Mouse (Mus musculus): ENCODE data around the gene St5. TPM values are rescaled to one million over a fixed set of nuclear protein-coding genes. Genes with fewer than 3 reads are reported as not detected.

The St5 gene
- total RNA-seq, 2 experiments from 2014 or later: 45.5 to 47.6 TPM

DNA sequence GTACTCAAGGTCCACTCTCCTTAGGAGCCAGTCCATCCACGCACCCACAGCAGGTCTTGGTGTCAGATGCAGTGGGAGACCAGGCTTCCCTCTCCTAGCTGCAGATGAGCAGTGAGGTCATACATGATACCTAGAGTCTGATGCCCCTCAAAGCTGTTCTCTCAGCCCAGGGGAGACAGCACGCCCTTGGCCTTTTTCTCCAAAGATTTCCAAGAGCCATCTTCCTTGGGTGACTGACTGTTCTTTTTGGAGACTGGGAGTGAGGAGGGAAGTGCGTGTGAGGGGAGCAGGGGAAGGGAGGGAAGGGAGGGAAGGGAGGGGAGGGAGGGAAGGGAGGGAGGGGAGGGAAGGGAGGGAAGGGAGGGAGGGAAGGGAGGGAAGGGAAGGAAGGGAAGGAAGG, 90.4 kb downstream of the St5 start:
- DNase-seq (ENCODE audit: low spot score in 2 of 2): no peak

DNA sequence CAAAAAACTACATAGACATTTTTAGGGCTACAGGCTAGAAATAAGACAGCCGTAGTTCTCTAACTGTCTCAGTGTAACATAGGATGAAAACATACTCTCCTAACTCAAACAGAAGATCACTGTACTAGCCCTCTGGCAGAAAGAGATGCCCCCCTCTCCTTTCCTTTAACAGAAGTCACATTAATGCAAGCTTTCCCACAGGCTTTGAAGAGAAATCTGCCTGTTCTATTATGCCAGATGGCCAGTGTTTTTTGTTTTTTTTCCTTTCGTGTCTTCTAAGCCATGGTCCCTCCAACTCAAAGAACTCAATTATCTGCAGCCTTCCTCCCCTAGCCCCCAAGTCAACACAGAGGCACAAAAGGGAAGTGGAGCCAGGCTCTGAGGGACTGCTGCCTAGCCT, 90.9 kb downstream of the St5 start:
- no peak for DNase-seq (ENCODE audit: low spot score in 2 of 2)

DNA sequence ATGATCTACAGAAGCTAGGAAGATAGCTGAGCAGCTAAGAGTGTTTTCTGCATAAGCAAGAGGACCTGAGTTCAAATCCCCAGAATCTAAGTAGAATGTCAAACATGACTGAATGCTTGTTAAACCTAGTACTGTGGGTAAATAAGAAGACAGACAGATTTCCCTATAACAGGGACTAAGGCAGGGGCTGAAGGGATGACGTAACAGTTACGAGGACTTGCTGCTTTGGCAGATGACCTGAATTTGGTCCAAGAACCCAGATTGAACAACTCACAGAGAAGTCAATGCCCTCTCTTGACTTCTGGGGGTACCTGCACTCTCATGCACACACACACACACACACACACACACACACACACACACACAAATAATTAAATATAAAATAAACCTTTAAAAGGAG, 93.1 kb downstream of the St5 start:
- no peak for DNase-seq (ENCODE audit: low spot score in 2 of 2)

DNA sequence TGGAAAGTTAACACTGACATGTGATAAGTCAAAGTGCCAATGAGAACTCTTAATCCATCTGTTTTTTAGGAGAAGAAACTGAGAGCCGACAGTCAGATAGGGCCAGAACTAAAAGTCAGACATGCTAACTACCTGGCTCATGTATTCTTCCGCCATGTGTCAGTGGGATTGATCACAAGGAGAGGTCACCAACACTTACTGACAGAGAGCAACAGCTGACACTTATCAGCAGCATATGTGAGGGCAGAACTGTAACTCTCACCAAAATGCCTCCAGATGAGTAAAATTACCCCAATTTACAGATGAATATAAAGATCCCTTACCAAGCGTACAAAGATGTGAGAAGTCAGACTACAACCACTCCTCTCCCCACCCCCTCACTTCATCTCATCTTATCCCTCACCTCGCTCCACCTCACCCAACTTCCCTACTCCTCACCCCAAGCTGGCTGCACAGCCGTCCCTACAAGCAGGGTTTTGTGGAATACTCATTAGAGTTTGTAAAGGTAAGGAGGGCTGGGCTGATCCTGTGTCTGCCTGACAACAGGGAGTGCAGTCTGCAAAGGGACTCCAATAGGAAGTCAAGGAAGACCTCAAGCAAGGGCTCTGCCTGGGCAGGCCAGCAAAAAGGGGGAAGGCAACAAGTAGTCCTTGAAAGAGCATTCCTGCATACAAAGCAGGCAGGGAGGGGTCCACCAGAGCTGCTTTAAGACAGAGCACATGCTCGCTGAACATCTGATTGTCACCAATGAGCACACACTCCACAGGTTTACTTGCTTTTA, 93.7 kb downstream of the St5 start:
- no peak for DNase-seq (ENCODE audit: low spot score in 2 of 2)

DNA sequence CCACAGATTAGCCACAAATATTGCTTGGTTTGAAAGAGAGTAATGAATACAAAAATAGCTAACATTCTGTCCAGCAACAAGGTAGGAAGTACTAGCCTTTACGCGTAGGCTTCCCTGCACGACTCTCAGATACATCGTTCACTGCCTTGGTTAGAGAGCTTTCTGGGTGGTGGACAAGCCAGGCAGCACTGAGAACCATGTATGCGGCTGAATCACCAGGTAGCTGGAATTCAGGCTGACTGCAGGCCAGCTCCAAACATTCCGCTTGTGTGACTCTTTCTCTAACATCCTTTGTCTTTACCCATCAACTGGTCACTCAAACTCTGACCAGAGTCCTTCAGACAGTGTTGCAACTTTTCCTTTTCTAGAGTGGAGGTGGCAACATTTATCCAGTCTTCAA, 94.6 kb downstream of the St5 start:
- DNase-seq (ENCODE audit: low spot score in 2 of 2): no peak

DNA sequence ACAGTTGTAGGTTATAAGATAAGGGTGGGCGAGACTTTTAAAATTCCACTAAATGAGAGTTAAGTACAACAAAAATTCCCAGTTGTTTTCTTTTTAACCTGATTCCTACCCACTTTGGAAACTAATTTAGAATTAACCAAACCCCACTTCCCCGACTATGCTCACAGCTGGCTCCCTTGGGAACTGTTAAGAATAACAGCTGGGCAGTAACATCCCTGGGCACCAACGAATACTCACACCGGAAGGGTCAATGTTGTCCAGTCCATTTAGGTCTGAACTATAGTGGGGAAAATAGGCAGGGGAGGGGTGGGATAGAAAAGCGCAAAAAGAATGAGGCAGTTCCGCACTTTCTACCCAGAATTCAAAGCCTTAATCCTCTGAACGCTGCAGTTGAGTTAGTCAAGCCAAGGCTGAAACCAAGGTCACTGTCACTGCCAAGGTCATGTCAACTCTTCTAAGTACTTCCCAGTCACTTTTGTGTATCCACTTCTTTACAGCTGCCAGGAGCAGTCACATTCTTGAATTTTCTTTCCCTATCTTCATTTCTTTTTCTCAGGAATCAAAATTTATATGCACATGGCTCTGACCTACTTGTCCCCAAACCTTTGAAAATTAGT, 96.3 kb downstream of the St5 start:
- DNase-seq (ENCODE audit: low spot score in 2 of 2): no peak

DNA sequence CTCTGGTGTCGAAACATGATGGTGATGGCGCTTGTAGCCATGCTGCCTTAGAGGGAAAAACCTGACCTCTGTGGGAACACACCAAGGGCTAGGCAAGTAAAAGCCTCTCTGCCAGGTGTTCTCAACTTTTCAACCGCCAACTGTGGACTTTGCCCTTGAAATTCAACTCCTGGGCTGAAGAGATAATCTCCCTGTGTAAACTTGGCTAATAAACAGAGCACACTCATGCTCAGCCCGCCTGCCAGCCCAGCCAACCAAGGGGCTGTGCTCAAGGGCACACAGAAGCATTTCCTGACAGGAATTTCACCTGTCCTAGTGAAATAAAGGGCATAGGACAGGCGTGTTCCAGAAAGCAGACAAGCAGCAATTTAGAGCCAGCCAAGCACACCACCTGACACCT, 100.8 kb downstream of the St5 start:
- no peak for DNase-seq (ENCODE audit: low spot score in 2 of 2)

DNA sequence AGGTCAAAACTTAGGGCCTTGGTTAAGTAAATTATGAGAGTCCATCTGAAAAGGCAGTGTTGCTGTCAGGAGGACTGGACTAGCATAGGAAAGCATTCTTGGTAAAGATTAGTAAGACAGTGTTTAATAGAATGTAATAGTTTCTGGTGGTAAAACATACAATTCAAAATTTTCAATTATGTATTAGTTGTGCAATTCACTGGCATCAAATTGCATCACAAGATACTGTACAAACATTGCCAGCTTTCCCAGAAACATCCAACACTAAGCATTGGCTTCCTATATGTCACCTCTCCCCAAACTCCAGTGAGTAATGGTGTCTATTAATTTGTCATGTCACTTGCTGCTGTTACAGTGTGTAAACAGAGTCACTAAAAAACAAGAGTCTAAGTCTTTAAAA, 101.4 kb downstream of the St5 start:
- DNase-seq (ENCODE audit: low spot score in 2 of 2): no peak

DNA sequence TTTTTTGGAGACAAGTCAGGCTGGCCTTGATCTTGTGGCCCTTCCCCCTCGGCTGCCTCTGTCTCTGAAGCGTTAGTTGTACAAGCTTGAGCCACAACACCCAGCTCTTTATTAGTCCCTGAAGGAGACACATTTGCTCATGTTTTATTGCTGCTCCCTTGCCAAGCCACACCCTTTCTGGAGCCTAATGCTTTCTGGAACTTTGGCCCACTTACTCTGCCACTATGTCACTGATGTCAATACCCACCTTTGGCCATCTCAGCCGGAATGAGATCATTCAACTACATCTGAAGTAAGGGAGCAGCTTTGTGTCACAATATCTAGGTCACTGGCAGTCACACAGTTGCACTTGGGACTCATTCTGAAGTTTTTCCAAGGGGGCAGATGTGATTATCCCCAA, 102.7 kb downstream of the St5 start:
- DNase-seq (ENCODE audit: low spot score in 2 of 2): peak in 1 of 2 experiments; percentile 50

DNA sequence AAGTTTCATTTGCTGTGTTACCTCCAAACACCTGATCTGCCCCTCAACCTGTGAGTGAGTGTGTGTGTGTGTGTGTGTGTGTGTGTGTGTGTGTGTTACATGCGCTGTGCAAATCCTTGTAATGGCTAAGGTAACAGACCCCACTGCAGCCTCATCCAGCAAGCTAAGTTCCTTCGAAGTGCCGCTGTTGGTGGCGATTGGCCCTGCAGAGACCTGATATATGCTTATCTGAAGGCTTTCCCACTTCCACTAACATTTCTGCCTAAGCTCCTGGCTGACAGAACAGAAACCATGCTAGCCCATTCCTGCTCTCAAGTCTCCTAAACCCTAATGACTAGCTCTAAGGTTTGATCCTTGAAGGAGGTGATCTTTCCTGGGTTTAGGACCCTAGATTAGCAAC, 103.4 kb downstream of the St5 start:
- no peak for DNase-seq (ENCODE audit: low spot score in 2 of 2)

DNA sequence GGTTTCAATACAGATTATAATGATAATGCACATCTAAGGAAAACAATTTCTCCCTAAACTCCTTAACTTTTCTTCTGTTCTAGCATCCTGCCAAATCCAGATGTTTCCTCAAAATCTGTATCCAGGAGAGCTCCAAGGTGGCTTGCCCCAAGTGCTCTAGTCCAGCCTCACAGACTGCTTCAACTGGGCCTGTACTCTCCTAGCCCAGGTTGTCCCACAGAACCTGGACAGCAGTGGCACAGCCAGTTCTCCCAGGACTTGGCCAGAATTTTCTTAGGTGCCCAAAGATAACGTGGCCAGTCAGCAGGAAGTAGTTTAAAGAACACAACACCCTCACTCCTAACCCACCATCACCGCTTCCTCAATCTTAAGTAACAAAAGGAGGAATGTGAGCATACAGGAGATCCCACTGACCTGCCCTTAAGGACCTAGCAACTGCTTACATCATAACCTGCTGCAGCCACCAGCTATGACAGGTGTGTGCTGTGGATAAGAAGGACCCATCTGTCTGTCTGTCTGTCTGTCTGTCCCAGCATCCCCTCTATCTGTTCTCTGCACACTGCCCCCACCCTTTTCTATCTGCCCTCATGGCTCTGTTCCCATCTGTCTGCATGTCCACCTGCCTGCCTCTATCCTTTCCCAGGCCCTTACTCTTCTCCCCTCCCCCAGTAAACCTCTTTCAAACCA, 108.4 kb downstream of the St5 start:
- DNase-seq (ENCODE audit: low spot score in 2 of 2): no peak

DNA sequence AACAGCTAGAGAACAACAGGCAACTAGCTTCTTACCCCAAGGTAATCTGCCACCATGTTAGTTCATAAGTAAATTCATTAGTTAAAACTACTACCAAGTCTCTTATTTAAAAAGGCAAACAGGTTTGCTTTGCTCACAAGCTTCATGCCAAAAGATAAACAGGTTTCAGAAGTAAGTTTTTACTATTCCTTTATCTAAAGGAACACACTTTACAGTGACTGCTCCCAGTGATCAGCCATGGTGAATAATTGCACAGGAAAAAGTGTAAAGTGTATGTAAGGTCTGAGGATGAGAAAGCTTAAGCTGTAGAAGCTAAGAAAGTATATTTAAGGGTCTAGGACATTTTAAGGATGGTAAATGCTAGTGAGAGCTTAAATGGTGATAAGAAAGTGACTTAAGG, 109.4 kb downstream of the St5 start:
- DNase-seq (ENCODE audit: low spot score in 2 of 2): no peak

DNA sequence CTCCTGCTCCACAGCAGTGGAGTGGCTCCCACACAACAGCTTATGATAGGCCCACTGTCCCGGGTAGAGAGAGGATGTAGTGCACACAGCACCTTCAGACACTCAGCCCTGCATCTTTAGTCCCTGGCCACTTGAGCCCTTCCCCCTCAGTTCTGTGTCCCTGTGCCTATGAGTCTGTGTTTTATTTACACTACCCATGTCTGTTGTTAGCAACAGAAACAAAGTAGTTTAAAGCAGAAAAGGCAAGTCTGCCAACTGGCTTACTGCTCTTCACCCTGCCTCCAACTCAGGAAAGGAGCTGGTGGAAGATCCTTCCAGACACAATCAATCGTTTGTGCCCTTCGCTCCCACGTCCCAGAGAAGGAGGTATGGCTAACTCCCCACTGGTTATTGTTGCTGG, 111.2 kb downstream of the St5 start:
- no peak for DNase-seq (ENCODE audit: low spot score in 2 of 2)

DNA sequence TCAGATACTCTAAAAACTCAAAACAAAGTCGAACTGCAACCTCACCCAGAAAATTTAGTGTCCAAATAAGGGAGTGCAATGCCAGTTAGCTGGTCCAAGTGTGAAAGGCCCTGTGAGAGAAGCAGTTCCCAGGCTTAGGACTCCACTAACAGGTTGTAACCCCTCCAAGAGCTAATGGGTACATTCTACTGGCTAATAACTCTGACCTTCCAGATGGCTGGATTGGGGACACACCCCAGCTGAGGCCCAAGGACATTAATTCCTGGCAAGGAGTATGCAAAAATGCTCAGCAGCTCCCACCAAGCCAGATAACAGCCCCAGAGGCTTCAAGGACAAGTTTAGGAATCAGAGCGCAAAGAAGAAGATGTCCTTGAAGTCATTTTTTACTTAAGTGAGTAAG, 112.8 kb downstream of the St5 start:
- DNase-seq (ENCODE audit: low spot score in 2 of 2): no peak

DNA sequence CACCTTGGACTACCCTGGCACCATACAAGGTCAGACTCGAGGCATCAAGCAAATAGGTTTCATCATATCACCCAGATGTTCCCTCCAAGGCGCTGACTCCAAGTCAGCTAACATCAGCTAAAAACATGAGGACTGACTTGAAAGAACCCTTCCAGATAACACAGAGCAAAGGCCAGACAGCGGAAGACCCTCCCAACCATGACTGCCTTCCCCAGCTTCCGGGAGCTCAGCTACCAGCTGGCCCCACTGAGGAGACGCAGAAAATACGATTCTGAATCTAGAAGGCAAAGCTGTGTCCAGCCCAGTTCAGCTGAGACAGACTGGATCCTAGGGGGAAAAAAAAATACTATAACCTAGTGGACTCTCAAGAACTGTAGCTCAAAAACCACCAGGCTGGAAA, 114.4 kb downstream of the St5 start:
- no peak for DNase-seq (ENCODE audit: low spot score in 2 of 2)

DNA sequence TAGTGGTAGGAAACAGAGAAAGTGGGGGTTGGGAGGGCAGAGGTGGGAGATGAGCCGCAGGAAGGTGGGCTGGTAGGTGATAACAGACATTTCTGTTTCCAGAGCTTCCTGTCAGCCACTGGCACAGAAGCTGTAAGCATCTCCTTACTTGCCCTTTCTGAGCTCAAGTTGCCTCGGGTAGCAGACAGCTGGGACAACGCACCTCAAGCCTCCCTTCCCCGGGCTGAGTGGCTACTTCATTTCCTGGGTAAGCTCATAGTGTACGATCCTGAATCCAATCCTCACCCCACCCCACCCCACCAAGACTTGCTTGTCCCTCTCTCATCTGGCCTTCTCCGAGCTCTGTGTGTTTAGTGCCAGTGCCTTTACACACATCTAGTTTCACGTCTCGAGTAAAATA, 115.3 kb downstream of the St5 start:
- no peak for DNase-seq (ENCODE audit: low spot score in 2 of 2)

DNA sequence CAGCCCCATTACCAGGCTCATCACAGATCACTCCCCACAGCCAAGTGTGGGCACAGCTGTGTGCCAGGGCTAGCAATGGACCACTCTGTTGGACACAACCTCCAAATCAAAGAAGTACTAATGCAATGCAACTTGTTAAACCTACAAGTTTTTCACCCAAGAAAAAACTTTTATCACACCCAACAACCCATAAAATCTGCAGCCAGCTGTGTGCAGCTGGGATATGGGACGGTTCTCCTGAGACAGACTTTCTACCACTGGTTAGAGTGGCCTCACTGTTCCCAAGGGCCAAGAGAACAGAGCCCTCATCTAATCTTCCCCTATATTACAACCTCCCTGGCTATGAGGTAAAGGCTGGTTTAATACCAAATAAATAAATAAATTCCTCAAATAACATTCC, 118.9 kb downstream of the St5 start:
- DNase-seq (ENCODE audit: low spot score in 2 of 2): no peak

DNA sequence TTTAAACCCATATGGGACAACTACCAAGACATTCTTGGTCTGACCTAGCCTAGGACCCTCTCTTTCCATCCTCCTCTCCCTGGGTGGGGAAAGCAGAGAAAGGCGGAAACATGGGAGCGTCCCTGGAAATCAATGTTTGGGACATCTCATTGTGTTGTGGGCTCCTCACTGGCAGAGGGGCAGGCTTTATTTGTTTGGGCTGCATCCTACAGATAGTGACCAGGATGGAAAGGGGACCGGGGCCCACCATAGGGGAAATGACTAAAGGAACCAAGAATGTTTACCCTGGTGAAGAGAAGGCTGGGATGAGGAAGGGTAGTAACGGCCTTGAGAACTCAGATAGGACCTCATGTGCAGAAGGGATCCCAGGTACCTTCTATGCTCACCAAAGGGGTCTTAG, 122.9 kb downstream of the St5 start:
- no peak for DNase-seq (ENCODE audit: low spot score in 2 of 2)

DNA sequence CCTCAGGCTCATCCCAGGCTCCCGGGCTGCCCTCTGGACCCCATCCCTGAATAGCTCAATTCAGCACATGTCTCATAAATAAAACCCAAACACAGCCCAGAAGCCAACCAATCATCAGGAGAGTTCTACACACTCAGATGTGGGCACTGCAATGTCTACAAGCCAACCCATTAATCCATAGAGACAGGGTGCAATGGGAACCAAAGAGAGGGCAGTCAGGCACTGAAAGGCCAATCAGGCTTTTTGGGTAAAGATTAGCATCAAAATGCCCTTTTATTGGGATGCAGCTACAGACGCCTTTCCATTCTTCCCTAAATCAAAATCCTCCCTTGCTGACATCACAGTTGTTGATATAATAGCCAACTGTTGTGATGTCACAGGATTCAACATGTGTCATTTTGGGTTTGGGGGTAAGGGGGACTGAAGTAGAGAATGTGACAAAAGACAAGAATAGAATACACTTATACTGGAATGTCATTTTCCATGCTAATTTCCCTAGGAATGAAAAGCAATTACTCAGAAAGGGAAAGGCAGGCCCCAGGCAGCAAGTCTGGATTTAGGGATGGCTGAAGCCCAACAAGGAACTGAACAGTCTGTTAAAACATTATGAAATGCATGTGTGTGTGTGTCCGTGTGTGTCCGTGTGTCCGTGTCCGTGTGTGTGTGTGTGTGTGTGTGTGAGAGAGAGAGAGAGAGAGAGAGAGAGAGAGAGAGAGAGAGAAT, 123.7 kb downstream of the St5 start:
- no peak for DNase-seq (ENCODE audit: low spot score in 2 of 2)

DNA sequence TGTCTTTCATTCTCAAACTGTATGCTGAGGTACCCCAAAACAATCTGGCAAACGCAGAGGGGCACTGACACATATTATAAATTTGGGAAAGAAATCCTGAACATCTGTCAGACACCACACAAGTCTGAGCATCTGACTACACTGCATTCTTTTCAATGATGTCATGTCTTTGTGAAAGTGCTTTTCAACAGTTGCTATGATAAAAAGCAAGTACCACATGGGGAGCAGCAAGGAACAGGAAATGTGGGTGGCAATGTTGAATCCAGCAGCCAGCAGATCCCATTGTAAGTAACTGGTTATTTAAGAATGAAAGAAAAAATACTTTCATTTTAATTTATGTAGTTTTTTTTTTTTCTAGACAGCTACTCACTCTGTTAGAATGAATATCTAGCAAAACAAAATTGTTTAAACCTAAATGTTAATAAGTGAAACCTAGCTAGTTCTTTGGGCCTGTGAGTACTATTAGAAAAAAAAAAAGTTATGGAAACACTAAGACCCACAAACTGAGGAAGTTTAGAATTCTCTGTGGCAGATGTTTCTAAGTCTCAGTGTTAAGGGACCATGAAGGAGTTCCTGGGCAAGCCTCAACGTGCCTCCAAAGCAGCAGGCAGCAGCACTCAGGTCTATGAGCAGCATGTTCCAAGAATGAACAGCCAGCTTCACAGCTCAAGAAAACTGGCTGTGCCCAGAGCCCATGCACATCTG, 124.4 kb downstream of the St5 start:
- no peak for DNase-seq (ENCODE audit: low spot score in 2 of 2)
